Mouse (Mus musculus) liver, embryonic 14.5 days (tissue): ENCODE data around the gene Wif1. TPM values are rescaled to one million over a fixed set of nuclear protein-coding genes. Genes with fewer than 3 reads are reported as not detected.
A peak's percentile ranks its signal among the peaks of the same experiment; 100 is the strongest.

Source experiments
- ATAC-seq: fragments of 200-750 bp; cut with Nextera tagmentation; 2 replicates; pipeline ENCODE4 v1.8.0; 2017; ENCODE audit warnings: moderate number of reproducible peaks, mild to moderate bottlenecking, moderate library complexity; ENCODE audit not compliant: insufficient read depth
- DNase-seq, 3 experiments: peaks; one replicate each; pipeline ENCODE4 v3.0.0-alpha.2; 2012 to 2013; ENCODE audit warnings: low read depth in 3 of 3, low spot score in 3 of 3
- H3K27ac ChIP-seq: fragments of 300-500 bp; sonication (generic); 2 replicates; pipeline ENCODE4 v1.5.1; 2014; ENCODE audit warnings: moderate library complexity, mild to moderate bottlenecking, control low read depth, inconsistent platforms
- H3K27me3 ChIP-seq: fragments of 300-500 bp; sonication (generic); 2 replicates; pipeline ENCODE4 v1.6.1; 2014; ENCODE audit warnings: mild to moderate bottlenecking, low read length, moderate library complexity; ENCODE audit not compliant: control insufficient read depth, insufficient read depth
- H3K36me3 ChIP-seq: fragments of 300-500 bp; sonication (generic); replicated peaks from 2 replicates; pipeline ENCODE4 v1.6.1; 2014; ENCODE audit warnings: low read depth; ENCODE audit not compliant: control insufficient read depth, insufficient read depth
- H3K4me1 ChIP-seq, 2 experiments: fragments of 200-500 bp in 1 of 2; fragments of 300-500 bp in 1 of 2; sonication (generic) in 1 of 2; replicated peaks; 2 replicates each; pipeline ENCODE4 v1.6.1; 2012 to 2014; ENCODE audit warnings: antibody characterized with exemption in 1 of 2, inconsistent platforms in 1 of 2, low read length in 1 of 2; ENCODE audit not compliant: control insufficient read depth in 2 of 2, insufficient read depth in 2 of 2
- H3K4me2 ChIP-seq: fragments of 300-500 bp; sonication (generic); 2 replicates; pipeline ENCODE4 v1.6.1; 2014; ENCODE audit warnings: low read depth, mild to moderate bottlenecking, control low read depth, moderate library complexity
- H3K4me3 ChIP-seq, 2 experiments: fragments of 200-500 bp in 1 of 2; fragments of 300-500 bp in 1 of 2; sonication (generic) in 1 of 2; 2 replicates each; pipeline ENCODE4 v1.5.1; 2012 to 2014; ENCODE audit warnings: low read depth in 2 of 2, low read length in 2 of 2, mild to moderate bottlenecking in 2 of 2, control low read depth in 1 of 2, inconsistent platforms in 1 of 2, moderate library complexity in 1 of 2; ENCODE audit not compliant: insufficient read depth in 1 of 2
- H3K9ac ChIP-seq: fragments of 300-500 bp; sonication (generic); replicated peaks from 2 replicates; pipeline ENCODE4 v1.6.1; 2014; ENCODE audit warnings: mild to moderate bottlenecking, control low read depth, moderate library complexity
- H3K9me3 ChIP-seq: fragments of 300-500 bp; sonication (generic); 2 replicates; pipeline ENCODE4 v1.6.1; 2016; ENCODE audit warnings: low read length, mixed read lengths; ENCODE audit not compliant: control insufficient read depth
- CTCF ChIP-seq: IDR thresholded peaks from 2 replicates; pipeline ENCODE4 v1.5.1; 2016; ENCODE audit warnings: antibody characterized with exemption, low read depth, control low read depth
- EP300 ChIP-seq: IDR thresholded peaks from 2 replicates; pipeline ENCODE4 v1.6.1; 2016; ENCODE audit warnings: antibody characterized with exemption, low read depth
- WGBS: fragments of 180-500 bp; shearing (Covaris S2); extraction: QIAGEN DNeasy Blood & Tissue Kit; methylation state at CpG from one replicate; pipeline ENCODE4 v1.1.7; 2014; ENCODE audit not compliant: insufficient replicate concordance; 5-methylcytosine and 5-hydroxymethylcytosine counted together
- polyA plus RNA-seq, 2 experiments: library from polyadenylated mRNA; depleted of rRNA in 1 of 2; stranded (reverse) in 1 of 2; unstranded in 1 of 2; fragments of >200 nt; fragmentation: Nextera tagmentation in 1 of 2; extraction: Ambion mirVana in 1 of 2; gene quantifications; 2 replicates each; pipeline versions ENCODE4 v1.2.1 to v1.2.3; 2012 to 2014

The Wif1 gene
- polyA plus RNA-seq, 2 experiments = 0.54 to 0.76 TPM

DNA sequence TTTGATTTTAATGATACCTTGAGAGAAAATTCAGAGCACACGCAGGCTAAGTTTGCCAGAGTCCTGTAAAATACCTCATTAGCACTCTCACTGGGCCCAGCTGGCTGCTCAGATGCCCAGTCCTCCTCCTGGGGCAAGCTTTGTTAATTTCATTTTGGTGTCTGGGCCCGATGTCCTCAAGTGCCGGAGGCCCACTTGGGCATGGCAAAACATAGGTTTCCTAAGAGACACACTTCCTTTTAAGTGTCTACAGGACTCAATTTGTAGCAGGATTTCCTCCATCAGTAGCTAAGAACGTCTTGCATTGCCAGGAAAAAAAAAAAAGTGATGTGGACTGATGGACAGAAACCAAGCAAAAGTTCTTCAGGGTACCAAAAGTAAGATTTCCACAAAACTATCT lies 82.9 kb downstream of the Wif1 start:
- Histone ChIP-seq H3K4me2 (no peak overlapping the region), H3K36me3 (no peaks in the 10 kb centered on the region), H3K9me3 (no peaks in the 10 kb centered on the region), H3K4me3 (no peak overlapping the region), H3K9ac (no peak overlapping the region), H3K4me1 (no peaks in the 10 kb centered on the region), H3K27ac (no peak overlapping the region), H3K27me3 (no peaks in the 10 kb centered on the region)
- DNase-seq (no peak), ATAC-seq (no peak)
- WGBS = 57% methylated on average over 4 of the region's 4 CpGs
- TF ChIP-seq EP300 = no peak
- no peak for TF ChIP-seq CTCF

DNA sequence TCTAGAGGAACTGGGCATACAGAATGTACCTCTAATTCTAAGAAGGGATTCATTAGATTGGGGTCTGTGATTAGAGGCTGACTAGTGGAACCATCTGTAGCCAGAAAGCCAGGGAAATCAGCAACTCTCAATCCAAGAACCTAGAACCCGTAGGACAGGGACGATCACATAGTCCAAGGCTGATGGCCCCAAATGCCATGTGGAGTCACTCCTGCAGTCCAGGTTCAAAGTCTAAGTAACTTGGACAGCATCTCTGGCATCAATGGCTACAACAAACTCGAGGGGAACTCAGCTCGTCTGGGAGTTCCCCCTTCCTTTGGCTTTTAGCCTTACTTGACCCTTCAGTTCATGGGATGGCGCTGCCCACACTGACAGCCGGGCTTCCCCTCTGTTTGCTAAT lies 87.0 kb downstream of the Wif1 start:
- H3K9ac ChIP-seq = no peak overlapping the region
- no peaks in the 10 kb centered on the region for H3K36me3 ChIP-seq
- TF ChIP-seq CTCF (no peak), EP300 (no peak)
- WGBS = 57% methylated on average over 6 of the region's 6 CpGs
- no peaks in the 10 kb centered on the region for H3K4me1 ChIP-seq
- no peak for ATAC-seq
- no peak for DNase-seq
- H3K4me2 ChIP-seq = no peak overlapping the region
- H3K9me3 ChIP-seq = no peaks in the 10 kb centered on the region
- no peak overlapping the region for H3K4me3 ChIP-seq
- no peak overlapping the region for H3K27ac ChIP-seq
- H3K27me3 ChIP-seq = no peaks in the 10 kb centered on the region

DNA sequence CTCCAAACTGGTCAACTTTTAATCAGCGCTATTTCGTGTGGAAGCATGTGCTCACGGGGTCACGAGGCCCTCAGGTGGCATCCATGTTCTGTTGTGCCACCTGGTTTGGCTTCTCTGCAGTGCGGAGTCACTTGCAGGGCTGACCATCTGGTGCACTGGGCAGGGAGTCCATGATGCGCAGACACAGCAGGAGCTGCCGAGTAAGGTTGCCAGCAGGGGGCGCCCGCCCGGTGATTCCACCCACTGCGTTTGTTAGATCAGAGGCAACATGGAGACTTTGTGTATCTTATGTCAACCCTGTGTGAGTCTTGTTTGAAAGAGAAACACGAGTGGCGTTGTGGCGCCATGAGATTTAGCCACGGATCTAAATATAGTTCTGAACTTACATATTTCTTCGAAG lies 90.7 kb downstream of the Wif1 start:
- no peak overlapping the region for H3K9ac ChIP-seq
- H3K36me3 ChIP-seq = no peaks in the 10 kb centered on the region
- H3K27me3 ChIP-seq = no peaks in the 10 kb centered on the region
- WGBS = 81% methylated on average over 16 of the region's 16 CpGs
- H3K4me2 ChIP-seq = no peak overlapping the region
- DNase-seq (no peak), ATAC-seq (no peak)
- TF ChIP-seq CTCF (peak; percentile 51), EP300 (no peak)
- no peaks in the 10 kb centered on the region; a peak in 1 of 4 replicates for H3K4me1 ChIP-seq
- no peak overlapping the region for H3K27ac ChIP-seq
- no peaks in the 10 kb centered on the region for H3K9me3 ChIP-seq
- no peak overlapping the region for H3K4me3 ChIP-seq

DNA sequence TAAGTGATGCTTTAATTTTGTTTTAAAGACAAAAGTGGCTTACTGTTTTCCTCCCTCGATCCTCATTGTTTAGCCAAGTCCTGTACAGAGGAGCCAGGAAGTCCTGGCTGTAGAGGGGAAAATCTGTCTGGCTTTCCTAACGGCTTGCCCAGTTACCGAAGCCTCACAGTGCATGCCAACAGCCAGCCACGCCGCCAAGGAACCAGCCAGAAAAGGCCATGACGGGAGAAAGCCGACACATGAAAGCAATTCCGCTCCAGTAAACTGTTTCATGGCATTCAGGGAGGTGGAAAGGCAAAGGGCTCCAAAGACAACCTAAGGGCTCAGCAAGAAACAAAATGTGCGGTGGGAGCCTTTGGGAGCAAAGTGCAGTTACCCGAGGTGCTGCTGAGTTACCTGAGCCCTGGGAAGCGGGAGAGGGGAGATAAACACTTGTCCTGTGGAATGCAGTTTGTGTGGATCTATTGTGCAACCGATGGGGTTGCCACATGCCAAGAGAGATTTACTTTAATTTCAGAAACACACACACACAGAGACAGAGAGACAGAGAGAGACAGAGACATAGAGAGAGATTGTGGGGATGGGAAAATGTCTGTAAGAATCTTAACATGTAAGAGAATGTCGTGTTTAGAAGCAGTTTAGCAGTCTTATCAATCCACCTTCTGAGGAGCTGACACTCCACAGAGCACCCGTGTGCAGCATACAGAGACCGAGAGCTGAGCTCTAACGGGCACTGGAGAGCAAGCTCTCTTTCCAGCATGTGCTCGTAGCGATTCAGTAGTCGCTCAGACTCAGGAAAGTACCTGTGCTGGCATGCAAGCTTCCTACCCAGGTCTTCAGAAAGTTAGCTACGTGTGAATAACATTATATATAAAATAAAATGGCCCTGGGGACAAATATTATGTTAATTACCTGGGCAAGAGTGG lies 95.5 kb downstream of the Wif1 start:
- Histone ChIP-seq H3K4me1 (no peaks in the 10 kb centered on the region; a peak in 1 of 4 replicates), H3K27me3 (no peaks in the 10 kb centered on the region), H3K9me3 (no peaks in the 10 kb centered on the region), H3K4me3 (no peak overlapping the region), H3K27ac (no peak overlapping the region), H3K4me2 (no peak overlapping the region), H3K36me3 (no peaks in the 10 kb centered on the region), H3K9ac (no peak overlapping the region)
- ATAC-seq = no peak
- TF ChIP-seq EP300 = no peak
- TF ChIP-seq CTCF = no peak
- no peak for DNase-seq
- 51% methylated on average over 20 of the region's 20 CpGs for WGBS

Other genes with a start within 250 kb of the Wif1 start
- 0.98 and 1.5 TPM in 2 replicates for gene Msrb3, start 134.9 kb upstream of the Wif1 start, polyA plus RNA-seq (2012; rRNA removed)
- 0.40 and 0.60 TPM in 2 replicates for gene Msrb3, start 134.9 kb upstream of the Wif1 start, polyA plus RNA-seq (2014; fragmentation: Nextera tagmentation; extraction: Ambion mirVana)
- 1.9 and 2.9 TPM in 2 replicates for gene Lemd3, start 54.6 kb upstream of the Wif1 start, polyA plus RNA-seq (2012; rRNA removed)
- 1.6 and 1.7 TPM in 2 replicates for gene Lemd3, start 54.6 kb upstream of the Wif1 start, polyA plus RNA-seq (2014; fragmentation: Nextera tagmentation; extraction: Ambion mirVana)